Mouse (Mus musculus) stomach, postnatal 0 days (tissue): ENCODE measurements at regions not wholly inside any gene's neighbourhood (a gene's known extent, or its start where the extent isn't known, plus 50 kb on each side); places are given as distances from the start of the nearest gene placed in this dataset.

Experiments
- CTCF ChIP-seq: IDR thresholded peaks from 2 replicates; pipeline ENCODE4 v1.5.1; 2016; ENCODE audit warnings: antibody characterized with exemption, low read depth, mild to moderate bottlenecking, moderate library complexity
- EP300 ChIP-seq: optimal IDR thresholded peaks from 2 replicates; pipeline ENCODE3; 2016; ENCODE audit warnings: antibody characterized with exemption

DNA sequence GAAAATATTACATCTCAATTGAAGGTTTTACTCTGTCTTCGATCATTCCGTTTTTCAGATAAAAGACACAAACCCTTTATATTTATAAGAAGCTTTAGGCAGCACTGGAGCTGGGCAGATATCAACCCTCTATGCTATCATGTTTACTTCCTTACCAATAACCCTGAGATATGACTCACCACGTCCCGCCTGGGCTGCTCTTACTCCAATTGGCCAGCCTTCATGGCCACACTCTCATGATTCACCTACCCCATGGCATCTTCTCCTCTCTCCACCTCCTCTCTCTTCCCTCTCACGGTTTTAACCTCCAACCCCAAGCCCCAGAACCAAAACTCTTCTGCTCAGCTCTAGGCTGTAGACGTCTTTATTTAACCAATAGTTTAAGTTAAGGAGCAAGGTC lies 171.9 kb upstream of the Ubl3 start:
- TF ChIP-seq CTCF = no peak
- TF ChIP-seq EP300 = no peak
